Mouse (Mus musculus): ENCODE measurements at regions not wholly inside any gene's neighbourhood (a gene's known extent, or its start where the extent isn't known, plus 50 kb on each side); places are given as distances from the start of the nearest gene placed in this dataset.

- TF ChIP-seq POLR2A (IDR thresholded peaks at IDR 0.05; ENCODE audit: borderline replicate concordance, extremely low read depth, low read depth, low read length) = no peak
- TF ChIP-seq CTCF (IDR thresholded peaks at IDR 0.05; ENCODE audit: insufficient read depth, low read length) = no peak
Observed at GRCm38 (mm10) chr2:166273312-166274015, 118.0 kb upstream of the Sulf2 start.
